Mouse (Mus musculus): Measurements from ENCODE around the gene Sptbn4.

GRCm38 (mm10) chr7:27471390-27472120 is 24.1 kb upstream of the Sptbn4 start:
- TF ChIP-seq CTCF (IDR thresholded peaks at IDR 0.05; ENCODE audit: low read depth, low read length) (no peak), POLR2A (IDR thresholded peaks at IDR 0.05; ENCODE audit: extremely low read depth, insufficient read depth, low read length) (no peak)
